21 mouse cellular contexts compared by ENCODE assay signal in genomic region chr1:13992978-13993377, GRCm38 (mm10).
DNase-seq lines count a peak whose midpoint lies in the region; ATAC-seq and TF ChIP-seq lines count a peak whose summit lies in the region.
"Had no signal": no experiment of that assay in that cellular context is flagged by ENCODE, and none has a peak within 500 bp of the region (broad histone marks: within the 10 kb centered on the region; RNA-seq: fewer than 3 reads in every experiment).

No protein-coding gene starts in this region.

- H3K4me2 ChIP-seq in kidney, postnatal 0 days (ENCODE audit: low read length): no peak overlapping the region
- no peak overlapping the region for H3K4me2 ChIP-seq in hindbrain, embryonic 16.5 days (ENCODE audit: low read length)
- H3K4me2 ChIP-seq in neural tube, embryonic 14.5 days (ENCODE audit: low read depth, low read length): no peak overlapping the region
- H3K4me2 ChIP-seq: embryonic facial prominence, embryonic 12.5 days; intestine, embryonic 15.5 days; liver, embryonic 15.5 days had no signal

- H3K9me3 ChIP-seq in kidney, postnatal 0 days (replicated peaks; ENCODE audit: low read length): no peaks in the 10 kb centered on the region
- no peaks in the 10 kb centered on the region for H3K9me3 ChIP-seq in hindbrain, embryonic 16.5 days (ENCODE audit: control insufficient read depth, low read length)
- H3K9me3 ChIP-seq in neural tube, embryonic 14.5 days (ENCODE audit: control insufficient read depth, low read length): no peaks in the 10 kb centered on the region
- no peaks in the 10 kb centered on the region for H3K9me3 ChIP-seq in heart, embryonic 10.5 days
- H3K9me3 ChIP-seq: embryonic facial prominence, embryonic 12.5 days; intestine, embryonic 15.5 days; liver, embryonic 15.5 days had no signal

- H3K36me3 ChIP-seq in kidney, postnatal 0 days (ENCODE audit: insufficient read depth, low read length): no peaks in the 10 kb centered on the region
- no peaks in the 10 kb centered on the region for H3K36me3 ChIP-seq in hindbrain, embryonic 16.5 days (ENCODE audit: control insufficient read depth, insufficient read depth, low read length)
- H3K36me3 ChIP-seq in neural tube, embryonic 14.5 days (ENCODE audit: control insufficient read depth, insufficient read depth, low read length): no peaks in the 10 kb centered on the region
- H3K36me3 ChIP-seq in heart, embryonic 10.5 days: no peaks in the 10 kb centered on the region
- H3K36me3 ChIP-seq: embryonic facial prominence, embryonic 12.5 days; intestine, embryonic 15.5 days; liver, embryonic 15.5 days had no signal

- peak; percentile 30 for DNase-seq in embryo, embryonic 11 days
- no peak for DNase-seq in embryo, embryonic 9.5 days (ENCODE audit: extremely low spot score)
- DNase-seq in kidney, postnatal 0 days (ENCODE audit: low spot score): peak; percentile 31
- DNase-seq in kidney, postnatal 4 days: no peak
- DNase-seq in heart, embryonic 10.5 days (ENCODE audit: low spot score): no peak
- DNase-seq in adrenal gland, postnatal 25 days: no peak
- DNase-seq: adrenal gland, postnatal 14 days; cerebellum, adult 9-11 months; gastrocnemius, postnatal 10 days; heart, postnatal 14 days; layer of hippocampus, postnatal 36 days; left cerebral cortex, postnatal 4 days; lung, postnatal 14 days; right cerebral cortex, postnatal 25 days; thymus, postnatal 4 days had no signal

- ATAC-seq in kidney, postnatal 0 days (replicated peaks; ENCODE audit: low FRiP score, low read depth): no peak
- peak; percentile 82 for ATAC-seq in hindbrain, embryonic 16.5 days
- peak; percentile 75; the same call in 1 of the 2 replicates for ATAC-seq in neural tube, embryonic 14.5 days (ENCODE audit: low read depth)
- ATAC-seq: intestine, embryonic 15.5 days had no signal

- no peaks in the 10 kb centered on the region for H3K27me3 ChIP-seq in kidney, postnatal 0 days (ENCODE audit: insufficient read depth, low read length)
- no peaks in the 10 kb centered on the region for H3K27me3 ChIP-seq in hindbrain, embryonic 16.5 days (replicated peaks; ENCODE audit: control insufficient read depth, insufficient read depth, low read length)
- H3K27me3 ChIP-seq in neural tube, embryonic 14.5 days (ENCODE audit: control insufficient read depth, insufficient read depth, low read length): no peaks in the 10 kb centered on the region
- H3K27me3 ChIP-seq in heart, embryonic 10.5 days (ENCODE audit: insufficient read depth, poor library complexity, severe bottlenecking): no peaks in the 10 kb centered on the region
- H3K27me3 ChIP-seq: CH12.LX; embryonic facial prominence, embryonic 12.5 days; intestine, embryonic 15.5 days; liver, embryonic 15.5 days had no signal

- H3K4me1 ChIP-seq in kidney, postnatal 0 days (replicated peaks; ENCODE audit: insufficient read depth, low read length): no peaks in the 10 kb centered on the region
- H3K4me1 ChIP-seq in hindbrain, embryonic 16.5 days (ENCODE audit: control insufficient read depth, insufficient read depth, low read depth, low read length): no peaks in the 10 kb centered on the region
- H3K4me1 ChIP-seq in neural tube, embryonic 14.5 days (ENCODE audit: control insufficient read depth, insufficient read depth, low read length): no peaks in the 10 kb centered on the region
- H3K4me1 ChIP-seq in heart, embryonic 10.5 days: no peaks in the 10 kb centered on the region
- H3K4me1 ChIP-seq: embryonic facial prominence, embryonic 12.5 days; intestine, embryonic 15.5 days; liver, embryonic 15.5 days had no signal

- WGBS in kidney, postnatal 0 days: 14% methylated on average over 9 of the region's 9 CpGs
- 29% methylated on average over 9 of the region's 9 CpGs for WGBS in hindbrain, embryonic 16.5 days
- WGBS in neural tube, embryonic 14.5 days: 22% methylated on average over 9 of the region's 9 CpGs
- WGBS in heart, embryonic 10.5 days: 83% methylated on average over 9 of the region's 9 CpGs

- no peak overlapping the region for H3K9ac ChIP-seq in kidney, postnatal 0 days (ENCODE audit: low read depth, low read length)
- H3K9ac ChIP-seq in hindbrain, embryonic 16.5 days (ENCODE audit: low read depth, low read length): no peak overlapping the region
- H3K9ac ChIP-seq in neural tube, embryonic 14.5 days (replicated peaks; ENCODE audit: low read depth, low read length): no peak overlapping the region
- H3K9ac ChIP-seq: embryonic facial prominence, embryonic 12.5 days; intestine, embryonic 15.5 days; liver, embryonic 15.5 days had no signal

- H3K27ac ChIP-seq in kidney, postnatal 0 days: no peak overlapping the region
- H3K27ac ChIP-seq in hindbrain, embryonic 16.5 days (ENCODE audit: low read depth, low read length): no peak overlapping the region
- H3K27ac ChIP-seq in neural tube, embryonic 14.5 days (ENCODE audit: low read depth, low read length): no peak overlapping the region
- H3K27ac ChIP-seq in heart, embryonic 10.5 days: no peak overlapping the region
- H3K27ac ChIP-seq: embryonic facial prominence, embryonic 12.5 days; intestine, embryonic 15.5 days; liver, embryonic 15.5 days had no signal

- H3K4me3 ChIP-seq in kidney, postnatal 0 days (replicated peaks; ENCODE audit: low read depth, low read length): no peak overlapping the region
- H3K4me3 ChIP-seq in hindbrain, embryonic 16.5 days (ENCODE audit: low read length): no peak overlapping the region
- no peak overlapping the region for H3K4me3 ChIP-seq in neural tube, embryonic 14.5 days (ENCODE audit: low read depth, low read length)
- H3K4me3 ChIP-seq in heart, embryonic 10.5 days: no peak overlapping the region
- H3K4me3 ChIP-seq: embryonic facial prominence, embryonic 12.5 days; intestine, embryonic 15.5 days; liver, embryonic 15.5 days had no signal

- TF ChIP-seq CTCF in kidney, postnatal 0 days (IDR thresholded peaks at IDR 0.05; ENCODE audit: low read depth): no peak

Comparison
In these comparisons a context has a peak if more than half of its experiments do, and no peak if none do; other contexts are left out.
1. DNase-seq: peak in embryo, embryonic 11 days (single experiment) and kidney, postnatal 0 days (single experiment); none in embryo, embryonic 9.5 days (single experiment), kidney, postnatal 4 days (0 of 2), heart, embryonic 10.5 days (single experiment) and adrenal gland, postnatal 25 days (single experiment).